Mouse (Mus musculus): ENCODE results near the gene Adam21. TPM values are rescaled to one million over a fixed set of nuclear protein-coding genes. Genes with fewer than 3 reads are reported as not detected.

Gene Adam21
- polyA plus RNA-seq, 1 experiment from 2014 or later = not detected

GRCm38 (mm10) chr12:81594902-81595671, 26.8 kb upstream of the Adam21 start, which contains the start of gene Med6:
Gene Med6 (minus strand): TSS chr12:81595008.
- WGBS = 2% methylated on average over 36 of the region's 36 CpGs
- Histone ChIP-seq H3K9ac (ENCODE audit: low read depth, low read length) (peak within 1 kb of the TSS; percentile 79), H3K4me2 (replicated peaks; ENCODE audit: low read depth) (peak within 1 kb of the TSS; percentile 69), H3K4me3 (ENCODE audit: low read depth, low read length) (peak within 1 kb of the TSS; percentile 88), H3K9me3 (ENCODE audit: control insufficient read depth) (no peaks in the 10 kb centered on the region), H3K36me3 (ENCODE audit: control insufficient read depth, insufficient read depth) (peaks cover 3% of the 10 kb centered on the region; the same call in 1 of the 2 replicates), H3K27me3 (replicated peaks; ENCODE audit: control insufficient read depth, insufficient read depth, low read length) (no peaks in the 10 kb centered on the region), H3K4me1 (replicated peaks; ENCODE audit: control insufficient read depth, insufficient read depth, low read length) (0 out of 2 replicates have a peak, but pooled peaks cover 2% of the 10 kb centered on the region), H3K27ac (ENCODE audit: low read depth, low read length) (no peak within 1 kb of the TSS)
- ATAC-seq = peak; percentile 98
- TF ChIP-seq CTCF (IDR thresholded peaks at IDR 0.05; ENCODE audit: low read depth) = no peak

- Histone ChIP-seq H3K9me3 (ENCODE audit: control insufficient read depth) (no peaks in the 10 kb centered on the region), H3K27me3 (replicated peaks; ENCODE audit: control insufficient read depth, insufficient read depth, low read length) (no peaks in the 10 kb centered on the region), H3K4me3 (ENCODE audit: low read depth, low read length) (no peak overlapping the region), H3K4me1 (replicated peaks; ENCODE audit: control insufficient read depth, insufficient read depth, low read length) (no peaks in the 10 kb centered on the region), H3K9ac (ENCODE audit: low read depth, low read length) (no peak overlapping the region), H3K4me2 (replicated peaks; ENCODE audit: low read depth) (no peak overlapping the region), H3K36me3 (ENCODE audit: control insufficient read depth, insufficient read depth) (no peaks in the 10 kb centered on the region), H3K27ac (ENCODE audit: low read depth, low read length) (no peak overlapping the region)
- no peak for TF ChIP-seq CTCF (IDR thresholded peaks at IDR 0.05; ENCODE audit: low read depth)
- 86% methylated on average over 5 of the region's 5 CpGs for WGBS
- no peak for ATAC-seq
Observed at GRCm38 (mm10) chr12:81567931-81568330, 343 bp downstream of the Adam21 start.

GRCm38 (mm10) chr12:81564173-81564572, 4.1 kb downstream of the Adam21 start:
- ATAC-seq = no peak
- H3K4me3 ChIP-seq (ENCODE audit: low read depth, low read length) = no peak overlapping the region
- no peak for TF ChIP-seq CTCF (IDR thresholded peaks at IDR 0.05; ENCODE audit: low read depth)
- WGBS = 96% methylated on average over 3 of the region's 3 CpGs
- H3K27me3 ChIP-seq (replicated peaks; ENCODE audit: control insufficient read depth, insufficient read depth, low read length) = no peaks in the 10 kb centered on the region
- H3K9me3 ChIP-seq (ENCODE audit: control insufficient read depth) = no peaks in the 10 kb centered on the region
- no peak overlapping the region for H3K9ac ChIP-seq (ENCODE audit: low read depth, low read length)
- H3K36me3 ChIP-seq (ENCODE audit: control insufficient read depth, insufficient read depth) = no peaks in the 10 kb centered on the region
- H3K27ac ChIP-seq (ENCODE audit: low read depth, low read length) = no peak overlapping the region
- no peak overlapping the region for H3K4me2 ChIP-seq (replicated peaks; ENCODE audit: low read depth)
- no peaks in the 10 kb centered on the region for H3K4me1 ChIP-seq (replicated peaks; ENCODE audit: control insufficient read depth, insufficient read depth, low read length)

GRCm38 (mm10) chr12:81549286-81549685, 19.0 kb downstream of the Adam21 start:
- Histone ChIP-seq H3K27me3 (replicated peaks; ENCODE audit: control insufficient read depth, insufficient read depth, low read length) (no peaks in the 10 kb centered on the region), H3K4me2 (replicated peaks; ENCODE audit: low read depth) (no peak overlapping the region), H3K36me3 (ENCODE audit: control insufficient read depth, insufficient read depth) (no peaks in the 10 kb centered on the region), H3K4me3 (ENCODE audit: low read depth, low read length) (no peak overlapping the region), H3K9me3 (ENCODE audit: control insufficient read depth) (no peaks in the 10 kb centered on the region), H3K4me1 (replicated peaks; ENCODE audit: control insufficient read depth, insufficient read depth, low read length) (no peaks in the 10 kb centered on the region), H3K27ac (ENCODE audit: low read depth, low read length) (no peak overlapping the region), H3K9ac (ENCODE audit: low read depth, low read length) (no peak overlapping the region)
- 79% methylated on average over 3 of the region's 3 CpGs for WGBS
- no peak for TF ChIP-seq CTCF (IDR thresholded peaks at IDR 0.05; ENCODE audit: low read depth)
- no peak for ATAC-seq

- Histone ChIP-seq H3K27me3 (replicated peaks; ENCODE audit: control insufficient read depth, insufficient read depth, low read length) (no peaks in the 10 kb centered on the region), H3K27ac (ENCODE audit: low read depth, low read length) (no peak overlapping the region), H3K9me3 (ENCODE audit: control insufficient read depth) (no peaks in the 10 kb centered on the region), H3K4me2 (replicated peaks; ENCODE audit: low read depth) (no peak overlapping the region), H3K9ac (ENCODE audit: low read depth, low read length) (no peak overlapping the region), H3K36me3 (ENCODE audit: control insufficient read depth, insufficient read depth) (no peaks in the 10 kb centered on the region), H3K4me3 (ENCODE audit: low read depth, low read length) (no peak overlapping the region), H3K4me1 (replicated peaks; ENCODE audit: control insufficient read depth, insufficient read depth, low read length) (no peaks in the 10 kb centered on the region)
- WGBS = 64% methylated on average over 4 of the region's 4 CpGs
- no peak for TF ChIP-seq CTCF (IDR thresholded peaks at IDR 0.05; ENCODE audit: low read depth)
- ATAC-seq = no peak
Observed at GRCm38 (mm10) chr12:81547163-81547562, 21.1 kb downstream of the Adam21 start.

DNA sequence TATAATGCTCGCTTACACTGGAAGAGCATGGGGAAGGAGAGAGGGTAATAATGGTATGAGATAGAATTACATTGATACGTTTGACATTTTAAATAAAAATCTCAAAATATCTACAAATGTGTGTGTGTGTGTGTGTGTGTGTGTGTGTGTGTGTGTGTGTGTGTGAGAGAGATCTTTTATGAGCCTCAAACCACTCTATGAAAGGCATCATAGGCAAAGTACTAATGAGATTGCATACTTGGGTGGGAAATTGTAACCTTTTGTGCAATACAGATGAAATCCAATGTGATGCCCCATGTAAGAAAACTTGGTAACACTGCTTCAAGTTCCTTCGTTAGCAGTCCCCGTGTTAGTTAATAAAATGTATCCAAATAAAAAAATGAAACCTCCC, 35.2 kb downstream of the Adam21 start:
- Histone ChIP-seq H3K4me1 (replicated peaks; ENCODE audit: control insufficient read depth, insufficient read depth, low read length) (0 out of 2 replicates have a peak, but pooled peaks cover 4% of the 10 kb centered on the region), H3K4me2 (replicated peaks; ENCODE audit: low read depth) (peak overlapping the region; percentile 70), H3K27ac (ENCODE audit: low read depth, low read length) (peak overlapping the region; percentile 83; the same call in 1 of the 2 replicates), H3K36me3 (ENCODE audit: control insufficient read depth, insufficient read depth) (no peaks in the 10 kb centered on the region), H3K9me3 (ENCODE audit: control insufficient read depth) (no peaks in the 10 kb centered on the region), H3K27me3 (replicated peaks; ENCODE audit: control insufficient read depth, insufficient read depth, low read length) (no peaks in the 10 kb centered on the region), H3K4me3 (ENCODE audit: low read depth, low read length) (peak overlapping the region; percentile 89), H3K9ac (ENCODE audit: low read depth, low read length) (peak overlapping the region; percentile 73; the same call in 1 of the 2 replicates)
- WGBS = 29% methylated on average over 4 of the region's 4 CpGs
- ATAC-seq = no peak
- TF ChIP-seq CTCF (IDR thresholded peaks at IDR 0.05; ENCODE audit: low read depth) = no peak
